Mouse (Mus musculus) embryonic fibroblast, embryonic 13.5 days (primary cell): Measurements from ENCODE around the gene Aldh8a1.

ENCODE experiments used
- CTCF ChIP-seq: IDR thresholded peaks from 2 replicates; pipeline ENCODE4 v1.5.1; 2011; ENCODE audit warnings: mild to moderate bottlenecking, control low read depth, low read length, moderate library complexity, borderline replicate concordance; ENCODE audit not compliant: insufficient read depth
- POLR2A ChIP-seq: IDR thresholded peaks from 2 replicates; pipeline ENCODE4 v1.6.1; 2011; ENCODE audit warnings: low read depth, mild to moderate bottlenecking, control low read depth, low read length, moderate library complexity

DNA sequence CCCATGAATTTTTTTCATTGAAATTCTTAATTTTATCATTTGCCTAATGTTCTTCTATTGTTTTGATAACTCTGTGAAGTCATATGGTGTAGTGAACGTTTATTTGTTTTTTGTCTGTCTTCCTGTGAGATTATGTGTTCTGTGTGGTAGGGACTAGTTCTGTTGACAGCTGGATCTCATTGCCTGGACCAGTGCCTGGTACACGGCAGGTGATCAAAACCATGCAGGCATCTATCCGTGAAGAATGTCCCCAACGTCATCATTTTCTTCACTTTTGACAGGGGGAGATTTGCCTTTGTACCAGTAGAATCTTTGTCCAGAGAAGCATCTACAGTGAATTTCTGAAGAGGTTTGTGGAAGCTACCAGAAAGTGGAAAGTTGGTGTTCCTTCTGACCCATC, 14.2 kb downstream of the Aldh8a1 start:
- TF ChIP-seq POLR2A (no peak), CTCF (no peak)
